Mouse (Mus musculus): Measurements from ENCODE around the gene Brca2. TPM values are rescaled to one million over a fixed set of nuclear protein-coding genes. Genes with fewer than 3 reads are reported as not detected.

Brca2 gene
- polyA plus RNA-seq, 1 experiment from 2014 or later: 30.0 TPM

- WGBS: 75% methylated on average over 6 of the region's 6 CpGs
- no peaks in the 10 kb centered on the region for H3K36me3 ChIP-seq (ENCODE audit: control insufficient read depth, insufficient read depth, low read length)
- ATAC-seq (replicated peaks; ENCODE audit: low FRiP score): no peak
- no peak overlapping the region for H3K4me2 ChIP-seq
- H3K4me1 ChIP-seq (replicated peaks; ENCODE audit: control insufficient read depth, insufficient read depth, low read length): no peaks in the 10 kb centered on the region
- H3K9me3 ChIP-seq (ENCODE audit: control insufficient read depth, low read length): no peaks in the 10 kb centered on the region; the same call in 1 of the 2 replicates
- DNase-seq (ENCODE audit: low spot score): no peak
- no peaks in the 10 kb centered on the region for H3K27me3 ChIP-seq (replicated peaks; ENCODE audit: control insufficient read depth, insufficient read depth, low read length)
- no peak overlapping the region for H3K27ac ChIP-seq (ENCODE audit: low read depth, low read length)
- H3K4me3 ChIP-seq (ENCODE audit: low read depth, low read length): no peak overlapping the region
- H3K9ac ChIP-seq (ENCODE audit: low read depth, low read length): no peak overlapping the region
These were observed 11.8 kb upstream of the Brca2 start for GRCm38 (mm10) chr5:150510451-150511225.

DNA sequence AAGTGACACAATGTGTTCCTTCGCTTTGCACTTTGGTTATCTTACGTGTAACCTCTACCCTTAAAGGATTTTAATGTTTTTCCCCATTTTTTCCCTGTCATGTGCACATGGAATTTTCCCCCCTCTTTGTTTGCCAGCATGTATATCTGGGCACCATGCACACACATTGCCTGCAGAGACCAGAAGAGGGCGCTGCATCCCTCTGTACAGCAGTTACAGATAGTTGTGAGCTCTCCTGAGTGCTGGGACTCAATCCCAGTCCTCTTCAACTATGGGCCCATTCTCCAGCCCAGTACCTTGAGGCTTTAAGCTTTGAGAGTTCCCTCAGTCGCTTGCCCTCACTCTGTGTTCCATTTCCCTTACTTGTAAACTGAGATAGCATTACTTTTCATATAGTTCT, 9.2 kb upstream of the Brca2 start:
- WGBS: 75% methylated on average over 4 of the region's 4 CpGs
- H3K27ac ChIP-seq (ENCODE audit: low read depth, low read length): no peak overlapping the region
- H3K4me1 ChIP-seq (replicated peaks; ENCODE audit: control insufficient read depth, insufficient read depth, low read length): no peaks in the 10 kb centered on the region
- DNase-seq (ENCODE audit: low spot score) (no peak), ATAC-seq (replicated peaks; ENCODE audit: low FRiP score) (no peak)
- H3K27me3 ChIP-seq (replicated peaks; ENCODE audit: control insufficient read depth, insufficient read depth, low read length): no peaks in the 10 kb centered on the region
- H3K4me3 ChIP-seq (ENCODE audit: low read depth, low read length): no peak overlapping the region
- no peaks in the 10 kb centered on the region for H3K36me3 ChIP-seq (ENCODE audit: control insufficient read depth, insufficient read depth, low read length)
- no peak overlapping the region for H3K4me2 ChIP-seq
- no peaks in the 10 kb centered on the region; the same call in 1 of the 2 replicates for H3K9me3 ChIP-seq (ENCODE audit: control insufficient read depth, low read length)
- H3K9ac ChIP-seq (ENCODE audit: low read depth, low read length): no peak overlapping the region

DNA sequence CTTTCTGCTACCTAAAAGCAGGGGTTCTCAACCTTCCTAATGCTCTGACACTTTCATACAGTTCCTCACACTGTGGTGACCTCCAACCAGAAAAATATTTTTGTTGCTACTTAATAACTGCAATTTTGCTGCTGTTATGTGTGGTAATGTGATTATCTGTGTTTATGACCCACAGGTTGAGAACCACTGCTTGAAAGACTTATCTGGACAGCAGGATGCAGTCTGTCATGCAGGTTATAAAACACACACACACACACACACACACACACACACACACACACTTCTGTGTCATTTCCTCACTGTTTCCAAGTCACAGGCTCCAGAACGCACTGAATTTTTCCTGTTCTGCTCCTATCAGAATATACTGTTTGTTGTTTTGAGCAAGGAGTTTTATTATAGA, 8.4 kb upstream of the Brca2 start:
- Histone ChIP-seq H3K4me1 (replicated peaks; ENCODE audit: control insufficient read depth, insufficient read depth, low read length) (no peaks in the 10 kb centered on the region), H3K36me3 (ENCODE audit: control insufficient read depth, insufficient read depth, low read length) (no peaks in the 10 kb centered on the region), H3K4me3 (ENCODE audit: low read depth, low read length) (no peak overlapping the region), H3K9ac (ENCODE audit: low read depth, low read length) (no peak overlapping the region), H3K27me3 (replicated peaks; ENCODE audit: control insufficient read depth, insufficient read depth, low read length) (no peaks in the 10 kb centered on the region), H3K27ac (ENCODE audit: low read depth, low read length) (no peak overlapping the region), H3K4me2 (no peak overlapping the region), H3K9me3 (ENCODE audit: control insufficient read depth, low read length) (no peaks in the 10 kb centered on the region; the same call in 1 of the 2 replicates)
- 71% methylated on average over 1 of the region's 1 CpGs for WGBS
- ATAC-seq (replicated peaks; ENCODE audit: low FRiP score): no peak
- no peak for DNase-seq (ENCODE audit: low spot score)

DNA sequence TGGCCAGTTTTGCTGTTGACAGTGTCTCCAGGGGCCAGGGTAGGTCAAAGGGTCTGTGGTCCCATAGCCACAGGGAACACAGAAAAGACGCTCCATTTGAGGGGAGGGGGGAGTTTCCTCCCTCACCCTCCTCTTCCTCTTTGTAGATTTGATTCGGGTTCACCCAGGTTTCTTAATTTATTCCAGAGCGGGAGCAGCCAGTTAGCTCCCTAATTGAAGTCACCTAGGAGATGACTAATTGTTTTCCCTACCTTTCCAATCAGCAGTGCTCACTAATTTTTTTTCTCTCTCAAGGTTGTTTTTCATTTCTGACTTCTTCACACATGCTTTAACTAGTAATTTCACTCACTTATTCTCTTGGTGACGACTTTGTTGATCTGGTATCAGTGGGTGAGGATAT, 4.4 kb upstream of the Brca2 start, which contains the start of gene Zar1l:
Gene Zar1l, minus strand, starts transcription at position 101 of the 400 bp plus-strand sequence.
- H3K4me1 ChIP-seq (replicated peaks; ENCODE audit: control insufficient read depth, insufficient read depth, low read length): no peaks in the 10 kb centered on the region
- H3K4me2 ChIP-seq: no peak within 1 kb of the TSS
- ATAC-seq (replicated peaks; ENCODE audit: low FRiP score) (no peak), DNase-seq (ENCODE audit: low spot score) (no peak)
- H3K9me3 ChIP-seq (ENCODE audit: control insufficient read depth, low read length): no peaks in the 10 kb centered on the region; the same call in 1 of the 2 replicates
- H3K9ac ChIP-seq (ENCODE audit: low read depth, low read length): no peak within 1 kb of the TSS
- no peaks in the 10 kb centered on the region for H3K36me3 ChIP-seq (ENCODE audit: control insufficient read depth, insufficient read depth, low read length)
- no peak within 1 kb of the TSS for H3K4me3 ChIP-seq (ENCODE audit: low read depth, low read length)
- no peaks in the 10 kb centered on the region for H3K27me3 ChIP-seq (replicated peaks; ENCODE audit: control insufficient read depth, insufficient read depth, low read length)
- no peak within 1 kb of the TSS for H3K27ac ChIP-seq (ENCODE audit: low read depth, low read length)
- WGBS: 57% methylated on average over 4 of the region's 4 CpGs

DNA sequence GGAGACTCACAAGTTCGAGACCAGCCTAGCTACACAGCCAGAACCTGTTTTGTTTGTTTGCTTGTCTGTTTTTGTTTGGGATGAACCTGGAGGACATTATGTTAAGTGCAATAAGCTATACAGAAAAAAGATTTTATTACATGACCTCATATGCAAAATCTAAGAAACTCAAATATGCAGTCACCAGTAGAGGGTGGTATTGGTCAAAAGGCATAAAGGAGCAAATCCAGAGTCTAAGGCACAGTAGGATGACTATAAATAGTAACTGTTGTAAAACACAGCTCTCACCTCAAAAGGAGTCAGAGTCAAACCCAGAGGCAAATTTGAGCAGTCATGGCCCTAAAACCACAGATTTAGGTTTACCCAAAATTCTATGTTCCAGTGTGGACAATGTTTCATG, 2.9 kb upstream of the Brca2 start:
- WGBS: 83% methylated on average over 1 of the region's 1 CpGs
- no peak overlapping the region for H3K4me2 ChIP-seq
- H3K27ac ChIP-seq (ENCODE audit: low read depth, low read length): no peak overlapping the region
- H3K27me3 ChIP-seq (replicated peaks; ENCODE audit: control insufficient read depth, insufficient read depth, low read length): no peaks in the 10 kb centered on the region
- DNase-seq (ENCODE audit: low spot score): no peak
- no peaks in the 10 kb centered on the region for H3K9me3 ChIP-seq (ENCODE audit: control insufficient read depth, low read length)
- H3K4me1 ChIP-seq (replicated peaks; ENCODE audit: control insufficient read depth, insufficient read depth, low read length): peaks cover 5% of the 10 kb centered on the region
- no peak for ATAC-seq (replicated peaks; ENCODE audit: low FRiP score)
- no peaks in the 10 kb centered on the region for H3K36me3 ChIP-seq (ENCODE audit: control insufficient read depth, insufficient read depth, low read length)
- H3K9ac ChIP-seq (ENCODE audit: low read depth, low read length): no peak overlapping the region
- H3K4me3 ChIP-seq (ENCODE audit: low read depth, low read length): no peak overlapping the region

- Histone ChIP-seq H3K9me3 (ENCODE audit: control insufficient read depth, low read length) (no peaks in the 10 kb centered on the region), H3K36me3 (ENCODE audit: control insufficient read depth, insufficient read depth, low read length) (no peaks in the 10 kb centered on the region), H3K27ac (ENCODE audit: low read depth, low read length) (peak overlapping the region; percentile 73; the same call in 1 of the 2 replicates), H3K4me2 (peak overlapping the region; percentile 81), H3K9ac (ENCODE audit: low read depth, low read length) (peak overlapping the region; percentile 84), H3K4me3 (ENCODE audit: low read depth, low read length) (peak overlapping the region; percentile 66), H3K27me3 (replicated peaks; ENCODE audit: control insufficient read depth, insufficient read depth, low read length) (no peaks in the 10 kb centered on the region), H3K4me1 (replicated peaks; ENCODE audit: control insufficient read depth, insufficient read depth, low read length) (peaks cover 5% of the 10 kb centered on the region)
- ATAC-seq (replicated peaks; ENCODE audit: low FRiP score) (peak; percentile 59), DNase-seq (ENCODE audit: low spot score) (no peak)
- 8% methylated on average over 11 of the region's 11 CpGs for WGBS
These were observed 421 bp downstream of the Brca2 start for GRCm38 (mm10) chr5:150522867-150523234.

DNA sequence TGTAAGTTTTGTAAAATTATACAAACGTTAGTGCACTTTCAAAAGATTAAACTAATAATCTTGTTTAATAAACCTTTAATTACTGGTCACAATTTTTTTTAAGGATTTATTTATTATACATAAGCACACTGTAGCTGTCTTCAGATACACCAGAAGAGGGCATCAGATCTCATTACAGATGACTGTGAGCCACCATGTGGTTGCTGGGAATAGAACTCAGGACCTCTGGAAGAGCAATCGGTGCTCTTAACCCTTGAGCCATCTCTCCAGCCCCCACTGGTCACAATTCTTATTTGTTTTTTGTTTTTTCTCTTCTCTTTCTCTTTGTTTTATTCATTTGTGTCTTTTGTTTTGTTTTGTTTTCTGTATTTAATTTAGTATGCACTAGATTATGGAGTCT, 2.8 kb downstream of the Brca2 start:
- Histone ChIP-seq H3K4me2 (no peak overlapping the region), H3K4me3 (ENCODE audit: low read depth, low read length) (no peak overlapping the region), H3K36me3 (ENCODE audit: control insufficient read depth, insufficient read depth, low read length) (peaks cover 5% of the 10 kb centered on the region; the same call in 1 of the 2 replicates), H3K27ac (ENCODE audit: low read depth, low read length) (no peak overlapping the region), H3K9ac (ENCODE audit: low read depth, low read length) (no peak overlapping the region), H3K27me3 (replicated peaks; ENCODE audit: control insufficient read depth, insufficient read depth, low read length) (no peaks in the 10 kb centered on the region), H3K9me3 (ENCODE audit: control insufficient read depth, low read length) (no peaks in the 10 kb centered on the region), H3K4me1 (replicated peaks; ENCODE audit: control insufficient read depth, insufficient read depth, low read length) (peaks cover 5% of the 10 kb centered on the region)
- DNase-seq (ENCODE audit: low spot score) (no peak), ATAC-seq (replicated peaks; ENCODE audit: low FRiP score) (no peak)
- WGBS: 83% methylated on average over 2 of the region's 2 CpGs

DNA sequence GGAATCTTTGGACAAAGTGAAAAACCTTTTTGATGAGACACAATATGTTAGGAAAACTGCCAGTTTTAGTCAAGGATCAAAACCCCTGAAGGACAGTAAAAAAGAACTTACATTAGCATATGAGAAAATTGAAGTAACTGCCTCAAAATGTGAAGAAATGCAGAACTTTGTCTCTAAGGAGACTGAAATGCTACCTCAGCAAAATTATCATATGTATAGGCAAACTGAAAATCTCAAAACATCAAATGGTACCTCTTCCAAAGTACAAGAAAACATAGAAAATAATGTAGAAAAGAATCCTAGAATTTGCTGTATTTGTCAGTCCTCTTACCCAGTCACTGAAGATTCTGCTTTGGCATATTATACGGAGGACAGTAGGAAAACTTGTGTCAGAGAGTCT, 18.9 kb downstream of the Brca2 start:
- DNase-seq (ENCODE audit: low spot score) (no peak), ATAC-seq (replicated peaks; ENCODE audit: low FRiP score) (no peak)
- Histone ChIP-seq H3K4me2 (no peak overlapping the region), H3K27ac (ENCODE audit: low read depth, low read length) (no peak overlapping the region), H3K9me3 (ENCODE audit: control insufficient read depth, low read length) (no peaks in the 10 kb centered on the region), H3K27me3 (replicated peaks; ENCODE audit: control insufficient read depth, insufficient read depth, low read length) (no peaks in the 10 kb centered on the region), H3K36me3 (ENCODE audit: control insufficient read depth, insufficient read depth, low read length) (peaks cover 26% of the 10 kb centered on the region), H3K9ac (ENCODE audit: low read depth, low read length) (no peak overlapping the region), H3K4me1 (replicated peaks; ENCODE audit: control insufficient read depth, insufficient read depth, low read length) (no peaks in the 10 kb centered on the region), H3K4me3 (ENCODE audit: low read depth, low read length) (no peak overlapping the region)
- 98% methylated on average over 1 of the region's 1 CpGs for WGBS

GRCm38 (mm10) chr5:150543184-150543583, 20.8 kb downstream of the Brca2 start:
- Histone ChIP-seq H3K4me3 (ENCODE audit: low read depth, low read length) (no peak overlapping the region), H3K9ac (ENCODE audit: low read depth, low read length) (no peak overlapping the region), H3K27me3 (replicated peaks; ENCODE audit: control insufficient read depth, insufficient read depth, low read length) (no peaks in the 10 kb centered on the region), H3K4me1 (replicated peaks; ENCODE audit: control insufficient read depth, insufficient read depth, low read length) (no peaks in the 10 kb centered on the region), H3K27ac (ENCODE audit: low read depth, low read length) (no peak overlapping the region), H3K4me2 (no peak overlapping the region), H3K36me3 (ENCODE audit: control insufficient read depth, insufficient read depth, low read length) (peaks cover 12% of the 10 kb centered on the region), H3K9me3 (ENCODE audit: control insufficient read depth, low read length) (no peaks in the 10 kb centered on the region)
- ATAC-seq (replicated peaks; ENCODE audit: low FRiP score) (no peak), DNase-seq (ENCODE audit: low spot score) (no peak)
- WGBS: 89% methylated on average over 2 of the region's 2 CpGs
